Mouse (Mus musculus) naive thymus-derived CD4-positive, alpha-beta T cell, adult 2 months (primary cell): Measurements from ENCODE around the gene Nbl1.

ENCODE experiments used
- DNase-seq: peaks from one replicate; pipeline ENCODE4 v3.0.0-alpha.2; 2011; ENCODE audit warnings: low read depth

The Nbl1 gene

DNA sequence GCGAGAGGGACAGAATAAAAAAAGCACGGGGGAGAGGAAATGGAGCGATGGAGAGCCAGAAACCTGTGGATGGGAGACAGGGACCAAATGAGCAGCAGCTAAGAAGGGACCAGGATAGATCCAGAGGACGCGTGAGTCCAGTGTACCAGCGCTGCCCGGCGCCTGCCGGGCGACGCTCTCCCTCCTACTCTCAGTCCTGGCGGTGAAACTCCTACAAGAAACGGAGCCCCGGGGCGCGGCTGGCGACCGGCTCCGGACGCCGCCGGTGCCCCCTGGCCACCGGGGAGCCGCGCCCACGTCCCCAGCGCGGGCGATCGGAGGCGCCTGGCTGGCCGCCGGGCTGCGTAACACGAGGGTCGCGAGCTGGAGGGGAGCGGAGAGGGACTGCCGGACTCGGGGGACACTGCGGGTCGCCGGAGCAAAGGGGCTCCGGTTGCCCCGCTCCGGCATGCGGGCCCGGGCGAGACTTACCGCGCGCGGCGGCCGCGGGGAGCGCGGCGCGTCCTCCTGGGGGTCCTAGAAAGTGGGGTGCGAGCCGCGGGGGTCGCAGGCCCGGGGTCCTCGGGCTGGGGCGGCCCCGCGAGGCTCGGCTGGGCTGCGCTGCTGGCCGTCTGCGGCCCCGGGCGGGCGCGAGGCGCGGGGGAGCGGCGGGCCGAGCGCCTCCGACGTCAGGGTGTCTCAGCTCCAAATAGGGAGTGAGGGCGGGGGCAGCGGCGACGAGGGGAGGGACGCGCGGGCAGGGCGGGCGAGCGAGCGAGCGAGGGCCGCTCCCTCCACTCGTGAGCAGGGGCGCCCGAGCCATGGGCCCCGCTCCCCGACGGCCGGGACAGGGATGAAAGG lies at the start of gene Nbl1:
Gene Nbl1, minus strand, starts transcription at position 638 of the 840 bp plus-strand sequence.
- DNase-seq = no peak

DNA sequence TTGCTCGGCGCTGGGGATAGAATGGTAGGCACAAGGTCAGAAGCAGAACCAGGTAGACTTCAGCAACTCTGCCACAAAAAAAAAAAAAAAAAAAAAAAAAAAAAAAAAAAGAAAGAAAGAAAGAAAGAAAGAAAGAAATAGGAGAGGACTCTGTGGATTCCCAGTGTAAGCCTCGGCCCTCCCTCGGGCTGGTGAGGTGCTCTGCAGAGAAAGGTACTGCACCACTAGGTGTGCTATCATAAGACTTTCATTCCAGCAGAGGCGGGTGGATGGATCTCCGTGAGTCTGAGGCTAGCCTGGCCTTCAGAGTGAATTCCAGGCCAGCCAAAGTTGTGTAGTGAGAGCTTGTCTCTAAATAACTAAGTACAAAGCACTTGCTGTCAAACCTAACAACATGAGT lies 49.0 kb upstream of the Nbl1 start:
- DNase-seq = no peak

DNA sequence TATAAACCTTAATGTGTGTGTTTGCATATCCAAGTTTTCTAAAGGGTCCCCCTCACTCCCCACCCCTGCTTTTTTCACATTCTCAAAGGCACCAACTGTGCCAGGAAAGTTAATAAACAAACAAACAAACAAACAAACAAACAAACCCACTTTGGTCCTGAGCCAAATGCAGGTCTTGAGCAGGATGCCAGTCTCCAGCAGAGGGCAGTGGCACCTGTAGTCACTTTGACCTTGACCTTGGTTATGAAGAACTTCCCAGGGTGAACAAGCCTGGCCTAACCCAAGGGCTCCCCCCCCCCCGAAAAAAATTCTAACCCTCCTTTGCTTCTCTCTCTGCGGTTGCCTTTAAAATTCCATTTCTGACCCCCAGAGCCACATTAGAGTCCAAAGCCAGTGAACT lies 47.5 kb upstream of the Nbl1 start:
- DNase-seq = peak; percentile 34

DNA sequence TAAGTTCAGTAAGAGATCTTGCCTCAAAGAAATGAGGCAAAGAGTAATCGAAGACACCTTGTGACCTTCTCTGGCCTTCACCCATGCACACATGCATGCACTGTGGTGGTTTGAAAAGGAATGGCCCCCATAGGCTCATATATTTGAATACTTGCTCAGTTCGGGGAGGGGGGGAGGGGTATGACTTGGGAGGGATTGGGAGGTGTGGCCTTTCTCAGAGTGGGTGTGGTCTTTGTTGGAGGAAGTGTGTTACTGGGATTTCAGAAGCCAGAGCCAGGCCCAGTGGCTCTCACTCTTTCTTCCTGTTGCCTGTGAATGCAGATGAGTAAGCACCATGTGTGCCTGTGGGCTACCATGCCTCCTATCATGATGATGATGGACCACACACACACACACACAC lies 43.2 kb upstream of the Nbl1 start:
- no peak for DNase-seq

DNA sequence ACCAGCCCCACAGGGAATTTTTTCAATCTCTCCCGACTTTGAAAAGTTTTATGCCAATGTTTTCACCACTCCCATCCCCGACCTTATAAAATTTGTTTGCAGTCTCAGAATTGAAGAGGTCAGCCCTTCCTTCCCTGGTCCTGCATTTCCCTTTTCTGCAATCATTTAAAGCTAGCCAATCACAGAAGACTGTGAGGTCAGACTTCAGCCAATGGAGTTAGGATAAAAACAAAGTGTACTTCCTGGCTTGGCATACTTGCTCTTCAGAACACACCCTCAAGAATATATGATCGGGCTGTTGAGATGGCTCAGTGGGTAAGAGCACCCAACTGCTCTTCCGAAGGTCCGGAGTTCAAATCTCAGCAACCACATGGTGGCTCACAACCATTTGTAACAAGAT lies 40.3 kb upstream of the Nbl1 start:
- no peak for DNase-seq

DNA sequence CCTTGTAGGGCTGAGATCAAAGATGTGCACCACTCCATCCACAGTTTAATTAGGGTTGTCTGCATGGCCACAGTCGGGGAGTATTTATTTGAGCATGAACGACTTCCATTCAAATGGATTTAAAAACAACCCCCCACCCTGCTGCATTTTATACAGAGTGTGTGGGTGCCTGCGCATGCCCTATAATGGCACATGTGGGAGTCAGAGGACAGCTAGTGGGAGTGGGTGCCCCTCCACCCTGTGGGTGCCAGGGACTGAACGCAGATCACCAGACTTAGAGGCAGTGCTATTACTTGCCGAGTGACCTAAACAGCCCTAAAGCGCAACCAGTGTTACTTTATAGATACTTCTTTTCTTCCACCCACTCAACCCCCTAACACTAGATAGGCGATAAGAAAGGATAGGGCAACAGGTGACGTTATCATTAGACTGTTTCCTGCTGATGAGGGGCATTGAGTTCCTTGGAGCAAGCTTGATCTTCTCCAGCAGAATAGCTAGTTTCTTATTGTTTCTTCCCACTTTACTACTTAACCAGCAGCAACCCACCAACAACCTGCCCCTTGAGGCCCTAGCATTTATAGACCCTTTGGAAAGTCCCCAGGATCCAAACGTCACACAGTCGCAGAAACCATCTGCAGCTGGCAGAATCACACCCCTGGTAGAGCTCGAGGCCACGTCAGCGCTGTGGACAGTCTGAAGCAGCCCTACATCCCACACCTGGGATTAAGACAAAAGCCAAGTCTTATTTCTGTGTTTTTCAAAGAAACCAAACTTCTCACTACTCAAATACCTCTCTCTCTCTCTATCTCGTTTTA lies 39.3 kb upstream of the Nbl1 start:
- DNase-seq = peak; percentile 17

DNA sequence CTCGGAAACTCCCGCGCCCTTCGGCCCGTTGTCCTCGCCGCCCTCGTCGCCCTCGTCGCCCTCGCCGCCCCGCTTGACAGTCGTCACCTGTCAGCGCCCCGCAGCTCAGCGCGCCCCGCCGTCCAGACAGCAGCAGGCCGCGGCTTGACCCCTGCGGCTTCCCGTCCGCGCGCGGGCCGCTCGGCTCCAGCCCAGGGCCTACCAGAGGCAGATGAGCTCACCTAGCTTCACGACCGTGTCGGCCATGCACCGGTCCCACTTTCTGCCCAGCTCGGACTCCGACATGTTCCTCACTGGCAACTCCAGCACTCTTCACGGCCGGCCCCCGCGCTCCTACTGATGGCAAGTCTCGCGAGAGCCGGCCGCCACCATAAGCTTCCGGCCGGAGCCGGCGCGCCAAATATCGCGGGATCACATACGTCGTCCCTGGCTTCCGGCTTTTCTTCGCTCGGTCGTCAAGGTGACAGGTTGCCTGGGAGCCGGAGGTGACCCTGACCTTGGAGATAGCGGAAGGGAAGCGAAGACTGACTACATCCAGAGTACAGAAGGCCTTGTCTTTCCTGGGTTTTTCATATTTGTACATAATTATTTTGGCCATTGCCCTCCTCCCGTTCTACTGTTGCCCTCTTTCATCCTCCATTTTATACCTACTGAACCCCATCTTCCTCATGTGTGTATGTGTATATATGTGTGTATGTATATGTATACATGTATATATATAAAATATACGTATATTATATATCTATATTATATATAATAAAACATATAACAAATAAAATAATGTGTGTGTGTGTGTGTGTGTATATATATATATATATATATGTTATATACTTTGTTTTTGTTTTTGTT lies 38.1 kb upstream of the Nbl1 start, which contains the start of gene Minos1:
Gene Minos1, minus strand, starts transcription at position 413 of the 849 bp plus-strand sequence.
- DNase-seq = peak; percentile 98

DNA sequence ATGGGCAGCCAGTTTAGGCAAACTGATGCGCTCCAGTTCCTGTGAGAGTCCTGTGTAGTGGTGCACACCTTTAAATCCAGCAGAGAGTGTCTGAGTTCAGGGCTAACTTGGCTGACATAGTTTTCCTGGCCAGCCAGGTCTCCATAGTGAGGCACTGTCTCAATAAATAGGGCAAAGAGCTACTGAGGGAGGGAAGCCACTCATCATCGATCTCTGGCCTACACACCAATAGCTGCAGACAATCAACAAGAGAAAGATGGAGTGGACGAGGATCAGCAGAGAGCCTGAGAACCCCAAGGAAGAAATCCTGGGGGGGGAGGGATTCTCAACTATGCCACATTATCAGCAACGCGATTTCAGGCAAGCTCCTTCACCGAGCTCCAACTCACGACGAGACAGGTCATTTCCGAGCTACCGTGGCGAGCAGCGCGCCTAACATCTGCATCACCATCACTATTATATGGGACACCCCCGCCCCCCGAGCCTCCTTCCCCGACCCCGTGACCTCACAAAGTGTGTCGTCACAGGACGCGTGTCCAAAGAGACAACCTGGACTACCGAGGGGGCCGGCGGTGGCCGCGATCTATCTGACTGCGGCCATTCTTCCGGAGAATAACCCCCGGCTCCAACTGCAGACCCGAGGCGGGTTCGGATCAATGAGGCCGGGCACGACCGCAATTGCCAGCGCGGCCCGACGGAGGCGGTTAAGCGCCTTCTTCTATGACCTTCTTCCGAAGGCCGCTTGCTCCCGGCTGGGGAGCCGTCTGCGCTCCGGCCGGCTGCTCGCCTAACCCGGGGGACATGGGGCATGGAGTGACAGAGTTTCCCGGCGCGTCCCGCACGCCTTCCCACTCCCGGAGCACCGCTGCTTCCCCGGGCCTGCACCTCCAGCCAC lies 37.3 kb upstream of the Nbl1 start:
- peak; percentile 54 for DNase-seq

GRCm38 (mm10) chr4:139126475-139126874 lies 33.7 kb upstream of the Nbl1 start:
- DNase-seq = peak; percentile 13

GRCm38 (mm10) chr4:139124940-139125339 lies 32.1 kb upstream of the Nbl1 start:
- no peak for DNase-seq

- DNase-seq = no peak
Observed at GRCm38 (mm10) chr4:139122557-139122956, 29.8 kb upstream of the Nbl1 start.

GRCm38 (mm10) chr4:139120998-139121397 lies 28.2 kb upstream of the Nbl1 start:
- no peak for DNase-seq

GRCm38 (mm10) chr4:139120281-139120814 lies 27.6 kb upstream of the Nbl1 start:
- no peak for DNase-seq

GRCm38 (mm10) chr4:139116356-139117063 lies 23.7 kb upstream of the Nbl1 start:
- DNase-seq = no peak

- DNase-seq = peak; percentile 46
Observed at GRCm38 (mm10) chr4:139115721-139116120, 22.9 kb upstream of the Nbl1 start.

GRCm38 (mm10) chr4:139112482-139112881 lies 19.7 kb upstream of the Nbl1 start:
- no peak for DNase-seq

- no peak for DNase-seq
Observed at GRCm38 (mm10) chr4:139111421-139111820, 18.6 kb upstream of the Nbl1 start.

- DNase-seq = no peak
Observed at GRCm38 (mm10) chr4:139110858-139111257, 18.1 kb upstream of the Nbl1 start.

- DNase-seq = no peak
Observed at GRCm38 (mm10) chr4:139105453-139105852, 12.7 kb upstream of the Nbl1 start.

GRCm38 (mm10) chr4:139101546-139101945 lies 8.8 kb upstream of the Nbl1 start:
- no peak for DNase-seq
